18 mouse cellular contexts compared by ENCODE assay signal in genomic region chr2:3740670-3741069, GRCm38 (mm10).
DNase-seq lines count a peak whose midpoint lies in the region; ATAC-seq and TF ChIP-seq lines count a peak whose summit lies in the region.
"Had no signal": no experiment of that assay in that cellular context is flagged by ENCODE, and none has a peak within 500 bp of the region (broad histone marks: within the 10 kb centered on the region; RNA-seq: fewer than 3 reads in every experiment).

No protein-coding gene starts in this region.

- no peak for TF ChIP-seq CTCF in spleen, adult 2 months (IDR thresholded peaks at IDR 0.05; ENCODE audit: extremely low read depth, insufficient read depth, insufficient read length, insufficient replicate concordance)

- H3K4me1 ChIP-seq in hindbrain, embryonic 15.5 days (replicated peaks) = peaks cover 39% of the 10 kb centered on the region
- H3K4me1 ChIP-seq in hindbrain, embryonic 11.5 days (replicated peaks; ENCODE audit: control insufficient read depth, insufficient read depth, low read length) = 0 out of 2 replicates have a peak, but pooled peaks cover 2% of the 10 kb centered on the region
- H3K4me1 ChIP-seq in spleen, adult 2 months (ENCODE audit: control insufficient read depth, insufficient read depth, insufficient read length) = peaks cover 34% of the 10 kb centered on the region; the same call in 1 of the 2 replicates

- no peaks in the 10 kb centered on the region for H3K27me3 ChIP-seq in hindbrain, embryonic 15.5 days
- H3K27me3 ChIP-seq in hindbrain, embryonic 11.5 days (ENCODE audit: control insufficient read depth, insufficient read depth, low read length) = no peaks in the 10 kb centered on the region
- H3K27me3 ChIP-seq in spleen, adult 2 months (ENCODE audit: control insufficient read depth, insufficient read depth, low read length) = no peaks in the 10 kb centered on the region
- H3K27me3 ChIP-seq: CH12.LX; embryonic facial prominence, embryonic 13.5 days; forebrain, embryonic 12.5 days; heart, embryonic 12.5 days; Patski had no signal

- H3K4me3 ChIP-seq in hindbrain, embryonic 15.5 days = no peak overlapping the region
- H3K4me3 ChIP-seq in hindbrain, embryonic 11.5 days (ENCODE audit: low read depth, low read length) = no peak overlapping the region
- H3K4me3 ChIP-seq in spleen, adult 2 months (ENCODE audit: extremely low read depth, insufficient read depth, insufficient read length) = no peak overlapping the region
- H3K4me3 ChIP-seq: embryonic facial prominence, embryonic 13.5 days; forebrain, embryonic 12.5 days; gastrocnemius, adult 2 months; heart, embryonic 12.5 days; hindbrain, embryonic 10.5 days had no signal

- TF ChIP-seq POLR2A in spleen, adult 2 months (IDR thresholded peaks at IDR 0.05; ENCODE audit: low read depth, low read length) = no peak

- no peak overlapping the region for H3K9ac ChIP-seq in hindbrain, embryonic 15.5 days
- no peak overlapping the region for H3K9ac ChIP-seq in hindbrain, embryonic 11.5 days (ENCODE audit: low read depth, low read length)
- H3K9ac ChIP-seq: embryonic facial prominence, embryonic 13.5 days; forebrain, embryonic 12.5 days; heart, embryonic 12.5 days had no signal

- no peak for ATAC-seq in hindbrain, embryonic 15.5 days (ENCODE audit: low FRiP score, low read depth)
- no peak for ATAC-seq in hindbrain, embryonic 11.5 days (ENCODE audit: low FRiP score)
- ATAC-seq: inflammation-experienced regulatory T-cells, adult 6 months; Patski had no signal

- no peak overlapping the region for H3K4me2 ChIP-seq in hindbrain, embryonic 15.5 days
- no peak overlapping the region for H3K4me2 ChIP-seq in hindbrain, embryonic 11.5 days (replicated peaks; ENCODE audit: low read depth, low read length)
- H3K4me2 ChIP-seq: embryonic facial prominence, embryonic 13.5 days; forebrain, embryonic 12.5 days; heart, embryonic 12.5 days had no signal

- peak overlapping the region; percentile 49; the same call in 1 of the 2 replicates for H3K27ac ChIP-seq in hindbrain, embryonic 15.5 days (replicated peaks)
- no peak overlapping the region for H3K27ac ChIP-seq in hindbrain, embryonic 11.5 days (ENCODE audit: low read depth, low read length)
- peak overlapping the region; percentile 47 for H3K27ac ChIP-seq in spleen, adult 2 months (ENCODE audit: insufficient read depth, low read length)
- H3K27ac ChIP-seq: forebrain, embryonic 12.5 days; gastrocnemius, adult 2 months; hindbrain, embryonic 10.5 days had no signal

- DNase-seq in cerebellum, adult 9-10 months = peak; percentile 55
- DNase-seq in cerebellum, postnatal 36 days = no peak
- DNase-seq in hindbrain, embryonic 11.5 days (ENCODE audit: low spot score) = no peak
- DNase-seq in spleen, adult 2 months (ENCODE audit: low read depth in 1 of 2, low spot score in 2 of 2) = no peak
- no peak for DNase-seq in spleen, postnatal 10 days (ENCODE audit: low spot score in 2 of 2)
- DNase-seq in left cerebral cortex, adult 11 months (ENCODE audit: low spot score) = no peak
- DNase-seq: adrenal gland, postnatal 14 days; gastrocnemius, adult 2 months; gastrocnemius, postnatal 25 days; kidney, adult 11 months had no signal

- WGBS in hindbrain, embryonic 15.5 days = 81% methylated on average over 4 of the region's 4 CpGs
- WGBS in hindbrain, embryonic 11.5 days = 92% methylated on average over 4 of the region's 4 CpGs
- 92% methylated on average over 4 of the region's 4 CpGs for WGBS in spleen, adult 2 months

- no peaks in the 10 kb centered on the region for H3K9me3 ChIP-seq in hindbrain, embryonic 15.5 days
- no peaks in the 10 kb centered on the region for H3K9me3 ChIP-seq in hindbrain, embryonic 11.5 days (ENCODE audit: control insufficient read depth, low read length)
- H3K9me3 ChIP-seq: embryonic facial prominence, embryonic 13.5 days; forebrain, embryonic 12.5 days; heart, embryonic 12.5 days; hindbrain, embryonic 10.5 days had no signal

- H3K36me3 ChIP-seq in hindbrain, embryonic 15.5 days = no peaks in the 10 kb centered on the region
- H3K36me3 ChIP-seq in hindbrain, embryonic 11.5 days (ENCODE audit: control insufficient read depth, insufficient read depth, low read length) = no peaks in the 10 kb centered on the region
- H3K36me3 ChIP-seq in spleen, adult 2 months (ENCODE audit: control insufficient read depth, insufficient read depth, low read length) = peaks cover 1% of the 10 kb centered on the region; the same call in 1 of the 2 replicates
- H3K36me3 ChIP-seq: embryonic facial prominence, embryonic 13.5 days; forebrain, embryonic 12.5 days; hindbrain, embryonic 10.5 days had no signal
